Mouse (Mus musculus) cerebellum, adult 11-12 months (tissue): ENCODE results near the gene Eif4e.

Experiments
- DNase-seq: peaks from one replicate; pipeline ENCODE4 v3.0.0; 2022

Eif4e gene

GRCm38 (mm10) chr3:138588001-138588400, 62.0 kb downstream of the Eif4e start:
- no peak for DNase-seq

- DNase-seq, result no peak
These were observed 65.0 kb downstream of the Eif4e start for GRCm38 (mm10) chr3:138591002-138591401.

GRCm38 (mm10) chr3:138591806-138592365, 65.9 kb downstream of the Eif4e start:
- DNase-seq, result no peak

GRCm38 (mm10) chr3:138593131-138593530, 67.2 kb downstream of the Eif4e start:
- peak; percentile 13 for DNase-seq

GRCm38 (mm10) chr3:138593911-138594310, 67.9 kb downstream of the Eif4e start:
- DNase-seq, result no peak

GRCm38 (mm10) chr3:138601076-138601475, 75.1 kb downstream of the Eif4e start:
- DNase-seq, result no peak

GRCm38 (mm10) chr3:138605132-138605531, 79.2 kb downstream of the Eif4e start:
- DNase-seq, result no peak

GRCm38 (mm10) chr3:138608665-138609064, 82.7 kb downstream of the Eif4e start:
- DNase-seq, result no peak
